Mouse (Mus musculus) CD4-positive helper T cell, adult 2 months (primary cell): ENCODE data around the gene Stau1.

Experiments
- DNase-seq: peaks from one replicate; pipeline ENCODE4 v3.0.0-alpha.2; 2012; ENCODE audit warnings: low read depth, missing footprints, low spot score

Stau1 gene

GRCm38 (mm10) chr2:166910536-166910935 lies 85.6 kb downstream of the Stau1 start:
- DNase-seq: no peak

DNA sequence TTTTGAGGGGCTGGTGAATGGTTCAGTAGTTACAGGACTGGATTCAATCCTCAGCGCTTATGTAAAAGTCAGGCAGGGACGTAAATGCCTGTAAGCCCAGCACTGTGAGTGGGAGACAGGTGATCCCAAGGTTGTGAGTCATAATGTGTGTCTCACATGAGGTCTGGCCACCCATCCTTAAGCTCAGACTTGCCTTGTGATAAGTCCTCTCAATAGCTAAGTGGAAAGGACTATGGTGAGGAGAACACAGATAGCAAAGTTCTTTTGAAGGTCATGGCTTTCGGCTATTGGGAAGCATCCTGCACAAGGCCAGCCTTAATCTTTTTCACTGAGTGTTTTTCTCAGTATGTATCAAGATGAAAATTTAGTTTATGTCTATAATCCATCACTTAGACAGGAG lies 86.4 kb downstream of the Stau1 start:
- no peak for DNase-seq

- peak; percentile 48 for DNase-seq
These were observed 89.4 kb downstream of the Stau1 start for GRCm38 (mm10) chr2:166906523-166907182.

DNA sequence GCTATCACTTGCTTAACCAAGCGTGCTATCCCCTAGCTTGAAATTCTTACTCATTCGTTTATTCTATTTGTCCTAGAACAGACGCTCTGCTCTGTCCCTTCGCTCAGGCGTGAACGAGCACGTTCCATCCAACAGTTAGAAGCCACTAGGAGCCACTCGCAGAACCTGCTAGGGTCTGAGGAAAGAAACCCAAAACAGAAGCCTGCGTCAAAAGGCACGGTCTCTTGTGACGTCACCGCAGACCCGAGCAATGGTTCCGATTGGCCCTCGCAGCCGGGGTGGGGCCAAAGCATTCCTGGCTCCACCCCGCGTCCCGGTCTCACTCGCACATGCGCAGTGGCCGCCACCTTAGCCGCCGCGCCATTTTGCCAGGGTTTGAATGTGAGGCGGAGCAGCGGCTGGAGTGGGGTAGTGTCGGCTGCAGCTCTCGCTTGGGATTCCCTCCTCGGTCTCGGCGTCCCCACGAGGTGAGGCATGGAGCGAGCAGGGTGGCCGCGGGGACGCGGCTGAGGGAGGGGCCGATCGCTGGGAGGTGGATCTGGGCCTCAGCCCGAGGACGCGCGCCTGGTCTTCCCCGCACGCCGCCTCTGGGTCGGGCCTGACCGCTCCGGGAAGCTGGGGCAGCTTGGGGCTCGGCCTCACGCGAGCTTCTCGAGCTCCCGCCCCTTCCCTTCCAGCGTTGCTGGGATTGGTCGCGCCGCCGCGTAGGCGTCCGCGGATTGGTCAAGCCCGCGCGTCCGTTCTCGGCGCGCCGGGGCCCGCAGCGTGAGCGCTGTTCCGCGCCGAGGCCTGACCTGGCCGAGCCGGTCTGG lies 90.2 kb downstream of the Stau1 start, which contains the start of gene Cse1l:
Gene Cse1l (plus strand): TSS at position 330 of the 812 bp plus-strand sequence.
- DNase-seq: peak; percentile 98

GRCm38 (mm10) chr2:166903719-166904282 lies 92.3 kb downstream of the Stau1 start:
- peak; percentile 20 for DNase-seq

- no peak for DNase-seq
These were observed 95.2 kb downstream of the Stau1 start for GRCm38 (mm10) chr2:166900792-166901505.

DNA sequence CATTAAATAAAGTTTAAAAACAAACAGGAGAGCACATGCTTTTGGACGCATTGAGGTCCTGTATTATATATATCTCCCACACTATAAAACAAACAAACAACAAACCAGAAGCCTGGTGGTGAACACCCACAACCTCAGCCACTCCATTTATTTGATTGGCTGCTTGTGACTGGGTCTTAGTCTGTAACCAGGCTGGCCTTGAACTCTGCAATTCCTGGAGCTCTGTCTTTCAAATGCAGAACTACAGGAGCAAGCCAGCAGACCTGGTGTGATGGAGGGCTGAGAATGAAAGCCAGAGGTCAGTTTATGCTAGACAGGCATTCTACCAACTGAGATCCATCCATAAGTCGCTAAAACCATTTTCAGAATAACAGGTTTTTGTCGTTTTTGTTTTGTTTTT lies 96.4 kb downstream of the Stau1 start:
- no peak for DNase-seq

DNA sequence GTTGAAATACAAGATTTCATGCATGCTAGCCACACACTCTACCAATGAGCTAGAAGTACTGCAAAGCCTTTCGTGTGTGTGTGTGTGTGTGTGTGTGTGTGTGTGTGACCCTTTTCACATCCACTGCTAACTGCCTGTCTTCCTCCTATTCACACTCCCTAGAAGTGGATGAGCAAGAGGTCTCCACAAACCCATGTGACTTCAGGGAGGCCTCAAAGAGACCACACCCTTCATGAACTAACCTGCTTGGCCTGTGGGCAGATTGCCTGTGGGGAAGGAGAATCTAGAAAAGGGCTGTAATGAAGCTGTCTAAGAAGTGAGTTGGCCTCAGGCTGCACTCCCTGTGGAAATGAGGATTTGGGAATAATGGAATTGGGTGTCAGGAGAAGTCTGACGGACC lies 96.9 kb downstream of the Stau1 start:
- no peak for DNase-seq
